Mouse (Mus musculus) c-Kit-positive CD71-negative TER-119-negative erythroid progenitor cells, embryonic 14.5 days (primary cell): ENCODE data around the gene Meis2.

ENCODE experiments used
- DNase-seq: peaks from one replicate; pipeline ENCODE4 v3.0.0-alpha.2; 2013; ENCODE audit warnings: low read depth

Meis2 gene

GRCm38 (mm10) chr2:115855511-115856400, 209.9 kb downstream of the Meis2 start:
- DNase-seq: peak; percentile 59

- DNase-seq: no peak
These were observed 210.8 kb downstream of the Meis2 start for GRCm38 (mm10) chr2:115854828-115855311.

- no peak for DNase-seq
These were observed 211.4 kb downstream of the Meis2 start for GRCm38 (mm10) chr2:115854007-115854827.

- no peak for DNase-seq
These were observed 212.4 kb downstream of the Meis2 start for GRCm38 (mm10) chr2:115853221-115853620.

- no peak for DNase-seq
These were observed 213.0 kb downstream of the Meis2 start for GRCm38 (mm10) chr2:115852615-115853014.

GRCm38 (mm10) chr2:115852109-115852508, 213.5 kb downstream of the Meis2 start:
- no peak for DNase-seq

- no peak for DNase-seq
These were observed 214.7 kb downstream of the Meis2 start for GRCm38 (mm10) chr2:115850961-115851360.

- DNase-seq: no peak
These were observed 222.8 kb downstream of the Meis2 start for GRCm38 (mm10) chr2:115842821-115843220.

GRCm38 (mm10) chr2:115836034-115836433, 229.6 kb downstream of the Meis2 start:
- no peak for DNase-seq

- no peak for DNase-seq
These were observed 243.3 kb downstream of the Meis2 start for GRCm38 (mm10) chr2:115822361-115822760.

- DNase-seq: no peak
These were observed 247.7 kb downstream of the Meis2 start for GRCm38 (mm10) chr2:115817959-115818358.

- DNase-seq: no peak
These were observed 251.9 kb downstream of the Meis2 start for GRCm38 (mm10) chr2:115813721-115814120.

- no peak for DNase-seq
These were observed 252.3 kb downstream of the Meis2 start for GRCm38 (mm10) chr2:115813316-115813715.
